Mouse (Mus musculus): ENCODE measurements at regions not wholly inside any gene's neighbourhood (a gene's known extent, or its start where the extent isn't known, plus 50 kb on each side); places are given as distances from the start of the nearest gene placed in this dataset.

DNA sequence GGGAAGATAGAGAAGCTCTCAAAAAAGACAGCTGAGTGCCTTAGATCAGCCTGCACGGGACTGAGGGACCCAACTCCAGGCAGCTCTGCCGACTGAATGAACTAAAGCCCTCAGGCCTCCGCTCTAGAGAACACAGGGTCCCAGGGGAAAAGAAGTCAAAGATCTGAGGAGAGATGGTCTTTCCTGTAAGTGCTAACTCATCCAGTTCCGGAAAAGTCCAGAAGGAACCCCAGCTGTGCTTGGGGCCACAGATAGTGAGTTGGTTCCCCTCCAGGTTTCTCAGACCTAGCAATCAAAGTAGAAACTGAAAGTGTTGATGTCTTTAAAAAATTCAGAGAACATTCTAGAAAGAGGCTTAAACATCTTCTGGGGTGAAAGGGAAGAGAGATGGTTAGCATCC lies 220.0 kb downstream of the Rybp start:
- Histone ChIP-seq H3K4me3 (ENCODE audit: insufficient read depth, low read depth, low read length) (no peak overlapping the region), H3K4me1 (ENCODE audit: control insufficient read depth, insufficient read depth, low read length) (no peaks in the 10 kb centered on the region), H3K27ac (ENCODE audit: insufficient read depth, low read depth, low read length) (no peak overlapping the region)
- TF ChIP-seq CTCF (IDR thresholded peaks at IDR 0.05; ENCODE audit: insufficient read depth, low read depth, low read length) = no peak
- no peak for TF ChIP-seq POLR2A (IDR thresholded peaks at IDR 0.05; ENCODE audit: insufficient read depth, low read depth, low read length)
- whole genome bisulfite sequencing = 93% methylated on average over 4 of the region's 4 CpGs

GRCm38 (mm10) chr6:100065586-100065985 lies 221.7 kb downstream of the Rybp start:
- no peak overlapping the region for H3K27ac ChIP-seq (ENCODE audit: insufficient read depth, low read depth, low read length)
- no peaks in the 10 kb centered on the region for H3K4me1 ChIP-seq (ENCODE audit: control insufficient read depth, insufficient read depth, low read length)
- no peak for TF ChIP-seq POLR2A (IDR thresholded peaks at IDR 0.05; ENCODE audit: insufficient read depth, low read depth, low read length)
- no peak for TF ChIP-seq CTCF (IDR thresholded peaks at IDR 0.05; ENCODE audit: insufficient read depth, low read depth, low read length)
- H3K4me3 ChIP-seq (ENCODE audit: insufficient read depth, low read depth, low read length) = no peak overlapping the region
- WGBS = 96% methylated on average over 3 of the region's 3 CpGs

DNA sequence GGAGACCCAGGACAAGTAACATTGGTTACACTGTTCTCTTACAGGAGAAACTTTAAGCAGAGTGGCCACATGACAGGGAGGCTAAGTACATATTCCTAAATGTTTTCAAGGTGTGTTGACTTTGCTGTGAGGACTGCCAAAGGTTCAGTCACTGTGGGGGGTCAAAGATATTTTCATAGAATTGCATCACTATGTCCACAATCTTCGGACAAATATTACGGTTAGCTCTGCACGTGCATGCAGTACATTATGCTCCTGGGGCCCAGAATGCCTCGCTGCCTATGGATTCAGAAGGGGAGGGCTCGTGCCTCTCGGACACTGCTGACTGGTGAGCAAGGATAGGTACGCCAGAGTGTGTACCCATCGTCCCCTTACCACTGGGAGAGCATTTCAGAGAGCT lies 224.3 kb downstream of the Rybp start:
- WGBS = 91% methylated on average over 8 of the region's 8 CpGs
- TF ChIP-seq POLR2A (IDR thresholded peaks at IDR 0.05; ENCODE audit: insufficient read depth, low read depth, low read length) (no peak), CTCF (IDR thresholded peaks at IDR 0.05; ENCODE audit: insufficient read depth, low read depth, low read length) (no peak)

GRCm38 (mm10) chr6:100059803-100060202 lies 227.5 kb downstream of the Rybp start:
- Histone ChIP-seq H3K4me1 (ENCODE audit: control insufficient read depth, insufficient read depth, low read length) (peaks cover 2% of the 10 kb centered on the region; the same call in 1 of the 2 replicates), H3K27ac (ENCODE audit: insufficient read depth, low read depth, low read length) (no peak overlapping the region), H3K4me3 (ENCODE audit: insufficient read depth, low read depth, low read length) (no peak overlapping the region)
- no peak for TF ChIP-seq POLR2A (IDR thresholded peaks at IDR 0.05; ENCODE audit: insufficient read depth, low read depth, low read length)
- WGBS = 48% methylated on average over 8 of the region's 8 CpGs

More for the DNA sequence above, 224.3 kb downstream of the Rybp start:
- Histone ChIP-seq H3K27ac (ENCODE audit: insufficient read depth, low read depth, low read length) (no peak overlapping the region), H3K4me1 (ENCODE audit: control insufficient read depth, insufficient read depth, low read length) (peaks cover 2% of the 10 kb centered on the region; the same call in 1 of the 2 replicates), H3K4me3 (ENCODE audit: insufficient read depth, low read depth, low read length) (no peak overlapping the region)

- peaks cover 2% of the 10 kb centered on the region; the same call in 1 of the 2 replicates for H3K4me1 ChIP-seq (ENCODE audit: control insufficient read depth, insufficient read depth, low read length)
- H3K4me3 ChIP-seq (ENCODE audit: insufficient read depth, low read depth, low read length) = no peak overlapping the region
- no peak overlapping the region for H3K27ac ChIP-seq (ENCODE audit: insufficient read depth, low read depth, low read length)
- WGBS = 87% methylated on average over 5 of the region's 5 CpGs
- TF ChIP-seq CTCF (IDR thresholded peaks at IDR 0.05; ENCODE audit: insufficient read depth, low read depth, low read length) (no peak), POLR2A (IDR thresholded peaks at IDR 0.05; ENCODE audit: insufficient read depth, low read depth, low read length) (no peak)
These were observed 231.3 kb downstream of the Rybp start for GRCm38 (mm10) chr6:100055980-100056379.

- Histone ChIP-seq H3K4me3 (ENCODE audit: insufficient read depth, low read depth, low read length) (no peak overlapping the region), H3K4me1 (ENCODE audit: control insufficient read depth, insufficient read depth, low read length) (no peaks in the 10 kb centered on the region; the same call in 1 of the 2 replicates), H3K27ac (ENCODE audit: insufficient read depth, low read depth, low read length) (no peak overlapping the region)
- TF ChIP-seq CTCF (IDR thresholded peaks at IDR 0.05; ENCODE audit: insufficient read depth, low read depth, low read length) (no peak), POLR2A (IDR thresholded peaks at IDR 0.05; ENCODE audit: insufficient read depth, low read depth, low read length) (no peak)
- 82% methylated on average over 8 of the region's 8 CpGs for WGBS
These were observed 234.1 kb downstream of the Rybp start for GRCm38 (mm10) chr6:100052955-100053795.

DNA sequence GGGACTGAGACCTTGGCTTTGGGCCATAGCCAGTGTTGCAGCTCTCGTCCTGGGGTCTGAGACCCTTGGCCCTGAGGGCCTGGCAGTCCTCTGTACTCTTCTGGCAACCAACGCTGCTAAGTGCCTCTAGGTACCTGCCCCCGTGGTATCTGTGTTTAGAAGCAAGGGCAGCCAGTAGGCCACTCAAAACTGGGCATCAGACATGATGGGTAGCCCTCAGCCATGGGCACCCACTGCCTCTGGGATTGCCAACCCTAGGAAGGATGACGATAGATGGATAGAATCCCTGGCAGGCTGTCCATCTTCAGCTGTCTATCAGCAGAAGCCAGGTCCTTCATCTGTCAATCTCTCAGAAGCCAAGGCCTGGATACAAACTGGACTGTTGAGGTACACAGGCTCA lies 234.9 kb downstream of the Rybp start:
- H3K4me3 ChIP-seq (ENCODE audit: insufficient read depth, low read depth, low read length) = no peak overlapping the region
- TF ChIP-seq CTCF (IDR thresholded peaks at IDR 0.05; ENCODE audit: insufficient read depth, low read depth, low read length) (no peak), POLR2A (IDR thresholded peaks at IDR 0.05; ENCODE audit: insufficient read depth, low read depth, low read length) (no peak)
- H3K4me1 ChIP-seq (ENCODE audit: control insufficient read depth, insufficient read depth, low read length) = no peaks in the 10 kb centered on the region; the same call in 1 of the 2 replicates
- WGBS = 96% methylated on average over 4 of the region's 4 CpGs
- no peak overlapping the region for H3K27ac ChIP-seq (ENCODE audit: insufficient read depth, low read depth, low read length)

DNA sequence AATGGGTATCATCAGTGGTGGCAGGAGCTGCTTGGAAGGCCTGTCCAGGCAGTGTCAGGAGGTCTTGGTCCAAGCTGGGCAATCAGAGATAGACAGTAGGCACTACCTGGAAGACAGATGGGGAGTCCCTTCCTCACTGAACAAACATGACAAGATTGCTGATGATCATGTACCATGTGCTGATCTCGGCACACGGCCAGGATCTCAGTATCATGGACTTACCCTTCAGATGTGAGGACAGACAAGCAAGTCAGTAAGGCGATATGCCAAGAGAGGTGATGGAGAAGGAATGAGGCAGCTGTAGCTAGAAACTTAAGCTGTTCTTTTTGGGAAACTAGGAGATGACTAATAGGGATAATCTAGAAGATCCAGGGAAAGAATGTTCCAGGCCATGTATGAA lies 238.2 kb downstream of the Rybp start:
- TF ChIP-seq CTCF (IDR thresholded peaks at IDR 0.05; ENCODE audit: insufficient read depth, low read depth, low read length) (no peak), POLR2A (IDR thresholded peaks at IDR 0.05; ENCODE audit: insufficient read depth, low read depth, low read length) (no peak)
- no peak overlapping the region for H3K4me3 ChIP-seq (ENCODE audit: insufficient read depth, low read depth, low read length)
- H3K4me1 ChIP-seq (ENCODE audit: control insufficient read depth, insufficient read depth, low read length) = no peaks in the 10 kb centered on the region; the same call in 1 of the 2 replicates
- WGBS = 95% methylated on average over 3 of the region's 3 CpGs
- H3K27ac ChIP-seq (ENCODE audit: insufficient read depth, low read depth, low read length) = no peak overlapping the region

GRCm38 (mm10) chr6:100046186-100046990 lies 240.9 kb downstream of the Rybp start:
- no peaks in the 10 kb centered on the region; the same call in 1 of the 2 replicates for H3K4me1 ChIP-seq (ENCODE audit: control insufficient read depth, insufficient read depth, low read length)
- no peak overlapping the region for H3K27ac ChIP-seq (ENCODE audit: insufficient read depth, low read depth, low read length)
- TF ChIP-seq POLR2A (IDR thresholded peaks at IDR 0.05; ENCODE audit: insufficient read depth, low read depth, low read length) (no peak), CTCF (IDR thresholded peaks at IDR 0.05; ENCODE audit: insufficient read depth, low read depth, low read length) (no peak)
- WGBS = 51% methylated on average over 12 of the region's 12 CpGs
- H3K4me3 ChIP-seq (ENCODE audit: insufficient read depth, low read depth, low read length) = no peak overlapping the region

Data from olfactory bulb, adult 2 months (tissue).